Mouse (Mus musculus): ENCODE measurements at regions not wholly inside any gene's neighbourhood (a gene's known extent, or its start where the extent isn't known, plus 50 kb on each side); places are given as distances from the start of the nearest gene placed in this dataset.

DNA sequence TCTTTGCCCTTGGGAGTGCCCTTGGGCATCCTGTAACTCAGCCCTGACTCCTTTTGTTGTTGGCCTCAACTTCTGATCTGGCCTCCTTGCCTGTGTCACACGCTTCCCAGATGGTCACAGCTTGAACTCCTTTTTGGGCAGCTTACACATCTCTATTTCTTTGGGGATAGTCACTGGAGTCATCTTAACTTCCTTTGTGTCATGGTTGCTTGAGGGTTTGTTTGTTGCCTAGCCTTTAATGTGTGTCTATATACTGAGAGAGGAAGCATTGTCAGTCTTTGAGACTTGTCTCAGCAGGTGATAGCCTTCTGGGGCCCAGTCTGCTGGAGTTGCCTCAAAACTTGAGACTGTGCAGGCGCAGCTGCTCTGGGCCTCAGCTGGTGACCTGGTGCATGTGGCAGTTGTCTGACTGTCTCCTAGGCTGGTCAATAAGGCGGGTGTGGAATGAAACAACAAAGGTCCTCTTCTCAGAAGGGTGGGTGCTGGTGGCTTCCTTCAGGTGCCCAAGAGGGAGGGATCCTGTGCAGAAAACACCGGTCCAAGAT is 157.5 kb downstream of the Tpra1 start:
- DNase-seq: peak; percentile 38

DNA sequence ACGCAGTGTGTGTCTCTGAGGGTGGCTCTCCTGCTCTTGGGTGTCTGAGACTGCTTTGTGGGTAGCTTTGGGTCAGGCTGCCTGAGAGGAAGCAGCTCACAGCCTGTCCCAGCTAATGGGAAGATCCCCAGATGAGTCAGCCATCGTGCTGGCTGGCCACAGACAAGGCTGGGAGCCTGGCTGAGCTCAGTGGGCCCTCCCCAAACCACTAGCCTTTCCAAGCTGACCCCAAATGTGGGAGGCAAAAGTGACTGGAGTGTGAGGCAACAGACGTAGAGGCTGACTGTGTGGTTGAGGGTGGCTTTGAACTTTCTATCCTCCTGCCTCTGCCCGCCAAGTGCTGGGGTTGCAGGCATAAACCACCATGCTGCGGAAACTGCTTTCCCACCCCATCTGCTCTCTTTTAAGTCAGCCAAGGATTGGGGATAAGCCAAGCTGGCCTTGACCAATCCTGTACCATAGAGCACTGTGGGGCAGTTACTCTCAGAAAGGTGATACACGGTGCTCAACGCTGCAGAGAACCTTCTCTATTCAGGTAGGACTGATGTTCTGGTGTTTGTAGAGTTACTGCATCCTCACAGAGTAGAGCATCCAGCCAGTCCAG is 163.0 kb downstream of the Tpra1 start:
- DNase-seq: no peak

DNA sequence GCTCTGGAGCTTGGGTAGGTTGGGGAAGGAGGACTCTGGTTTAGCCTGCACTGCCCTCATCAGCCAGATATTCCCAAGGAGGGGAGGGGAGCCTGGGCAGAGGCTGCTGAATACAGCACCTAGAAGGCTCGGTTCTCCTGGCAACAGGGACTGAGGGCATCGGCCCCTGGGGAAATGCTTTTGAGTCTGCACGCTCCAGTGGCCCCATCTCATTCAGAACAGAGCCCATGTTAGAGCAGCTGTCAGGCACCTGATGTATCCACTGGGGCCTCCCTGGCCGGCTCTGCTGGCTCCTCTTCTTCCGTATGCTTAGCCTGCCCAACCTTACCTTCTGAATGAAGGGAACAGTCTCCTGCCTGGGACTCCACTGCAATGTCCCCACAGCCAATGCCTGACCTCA is 164.5 kb downstream of the Tpra1 start:
- DNase-seq: no peak

DNA sequence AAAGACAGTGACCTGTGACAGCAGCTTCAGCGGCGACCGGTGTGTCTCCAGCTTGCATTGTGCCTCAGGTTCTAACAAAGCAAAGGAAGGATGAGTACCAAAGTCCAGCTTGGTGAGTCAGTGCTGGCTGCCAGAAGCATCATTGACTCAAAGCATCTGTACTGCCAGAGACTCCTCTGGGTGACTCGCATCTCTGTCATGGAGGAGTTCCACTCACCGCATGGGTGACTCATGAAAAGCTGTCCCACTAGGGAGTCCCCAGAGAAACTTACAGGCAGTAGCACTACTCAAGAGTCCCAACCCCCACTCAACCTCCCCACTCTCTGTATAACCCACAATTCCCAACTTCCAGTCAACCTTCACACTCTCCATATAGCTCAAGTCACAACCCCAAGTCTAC is 166.2 kb downstream of the Tpra1 start:
- no peak for DNase-seq

DNA sequence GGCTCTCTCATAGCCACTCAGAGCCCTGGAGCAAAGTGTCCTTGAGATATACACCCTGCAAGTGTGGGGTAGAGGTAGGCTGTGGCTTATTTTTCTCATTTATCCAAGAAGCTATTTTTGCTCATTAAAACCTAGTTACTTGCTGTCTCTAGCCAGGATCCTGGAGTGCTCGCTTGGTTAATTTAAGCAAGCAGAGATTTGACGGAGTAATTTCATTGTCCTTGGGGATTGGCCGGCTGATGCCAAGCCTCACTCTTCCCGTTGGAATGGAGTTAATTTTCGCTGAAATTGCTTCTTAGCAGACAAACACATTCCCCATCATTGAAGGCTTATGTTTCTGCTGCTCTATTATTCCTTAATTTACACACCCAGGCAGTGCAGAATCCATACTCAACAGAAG is 167.1 kb downstream of the Tpra1 start:
- DNase-seq: no peak

DNA sequence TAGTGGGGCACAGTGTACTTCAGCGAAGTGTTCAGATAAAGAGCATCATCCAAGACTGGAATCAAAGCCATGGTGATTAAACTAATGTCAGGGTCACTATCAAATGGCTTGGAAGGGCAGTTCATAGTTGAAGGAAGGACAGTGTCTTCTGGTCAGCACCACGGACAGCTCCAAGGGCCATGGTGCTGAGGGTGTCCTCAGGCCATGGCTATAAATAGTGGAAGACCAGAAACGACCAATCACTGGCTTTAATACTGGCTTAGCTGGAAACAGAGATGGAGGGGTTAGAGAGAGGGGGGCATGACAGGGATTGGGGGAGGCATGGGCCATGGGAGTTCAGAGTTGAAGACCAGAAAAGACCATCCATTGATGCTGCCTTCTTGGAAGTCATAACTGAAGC is 168.0 kb downstream of the Tpra1 start:
- DNase-seq: peak; percentile 55

DNA sequence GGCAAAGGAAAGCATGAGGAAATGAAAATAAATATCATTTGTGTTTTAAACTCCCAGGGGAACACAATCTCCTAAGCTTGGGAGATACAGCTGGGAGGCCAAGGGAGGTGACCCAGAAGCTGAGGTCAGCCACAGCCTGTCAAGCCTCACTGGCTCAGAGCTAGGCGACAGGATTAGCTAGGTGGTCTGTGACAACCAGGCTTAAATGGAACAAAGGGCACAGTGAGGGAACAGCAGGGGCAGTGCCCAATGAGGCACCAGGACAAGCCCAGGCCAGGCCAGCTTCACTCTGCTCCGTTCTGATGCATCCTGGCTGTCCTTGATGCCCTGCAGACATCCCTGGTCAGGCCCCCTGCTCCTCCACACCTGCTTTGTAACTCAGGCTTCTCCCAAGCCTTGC is 169.7 kb downstream of the Tpra1 start:
- no peak for DNase-seq

DNA sequence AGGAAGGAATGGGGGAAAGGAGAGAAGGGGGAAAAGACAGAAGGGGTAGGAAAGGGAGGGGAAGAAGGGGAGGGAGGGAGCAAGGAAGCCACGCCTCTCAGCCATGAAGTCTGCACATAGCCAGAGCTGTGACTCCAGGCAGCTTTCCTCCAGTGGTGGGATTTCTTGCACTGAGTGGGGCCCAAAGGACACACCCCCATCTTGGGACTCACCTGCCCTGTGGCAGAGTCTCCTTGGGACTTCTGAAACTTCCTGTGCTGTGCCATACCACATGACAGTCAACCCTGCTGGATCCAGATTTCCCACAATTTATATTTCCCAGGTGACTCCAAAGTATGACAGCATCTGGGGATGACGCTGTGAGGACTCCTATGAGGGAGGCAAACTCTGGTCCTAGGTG is 170.5 kb downstream of the Tpra1 start:
- DNase-seq: no peak

DNA sequence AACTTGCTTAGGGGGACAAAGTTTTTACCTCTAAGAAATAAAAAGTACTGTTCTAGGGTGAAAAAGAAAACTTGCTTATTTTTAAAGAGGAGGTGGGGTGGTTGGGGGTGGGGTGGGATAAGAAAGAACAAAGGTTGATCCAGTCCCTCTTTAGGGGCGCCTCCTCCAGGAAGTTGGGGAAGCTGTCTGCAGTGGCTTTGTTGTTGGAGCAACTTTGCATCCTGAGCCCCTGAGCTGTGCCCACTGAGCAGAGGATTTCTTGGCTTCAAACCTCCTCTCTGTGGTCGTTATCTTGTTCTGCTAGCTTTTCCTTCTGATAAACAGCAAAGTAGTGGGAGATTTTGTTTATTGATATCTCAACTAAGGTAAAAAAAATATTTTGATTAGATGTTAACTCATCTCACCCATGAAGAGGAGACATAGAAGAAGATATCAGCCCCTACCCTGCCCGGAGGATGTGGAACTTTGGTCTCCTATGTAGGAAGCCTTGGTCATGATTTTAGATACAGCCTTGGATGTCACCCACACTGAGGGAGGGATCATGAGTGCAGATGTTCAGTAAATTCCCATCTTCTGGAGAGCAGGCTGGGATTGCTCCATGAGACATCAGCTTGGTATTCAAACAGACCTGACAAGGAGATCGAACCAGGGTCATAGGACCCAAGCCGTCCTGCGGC is 179.7 kb downstream of the Tpra1 start:
- no peak for DNase-seq

DNA sequence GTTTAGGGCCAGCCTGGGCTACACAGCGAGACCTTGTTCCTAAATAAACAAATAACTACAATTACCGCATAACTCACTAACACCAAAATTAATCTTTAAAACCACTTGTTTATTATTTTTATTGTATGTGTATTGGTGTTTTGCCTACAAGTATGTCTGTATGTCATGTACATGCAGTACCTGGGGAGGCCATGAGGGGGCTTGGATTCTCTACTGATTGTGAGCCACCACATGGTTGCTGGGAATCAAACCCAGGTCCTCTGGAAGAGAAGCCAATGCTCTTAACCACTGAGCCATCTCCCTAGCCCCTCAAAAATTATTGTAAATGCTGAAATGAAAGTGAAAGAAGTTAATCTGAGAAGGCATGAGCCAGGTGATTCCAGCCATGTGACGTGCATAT is 182.4 kb downstream of the Tpra1 start:
- DNase-seq: peak; percentile 57

DNA sequence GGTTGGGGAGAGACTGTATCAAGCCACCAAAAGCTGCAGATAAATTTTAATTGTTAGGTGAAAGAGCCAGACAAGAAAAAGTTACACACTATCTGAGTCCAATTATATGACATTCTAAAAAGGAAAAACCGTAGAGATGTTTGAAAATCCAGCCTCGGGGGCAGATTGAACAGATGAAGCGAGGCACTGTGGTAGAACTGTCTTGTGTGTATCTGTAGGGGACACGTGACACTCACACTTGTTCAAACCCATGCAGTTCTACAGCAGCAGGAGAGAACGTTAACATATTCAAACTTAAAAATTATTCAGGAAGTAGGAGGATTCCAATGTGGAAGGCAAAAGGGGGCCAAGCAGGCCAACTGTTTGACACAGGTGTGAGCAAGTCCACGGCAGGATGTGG is 183.1 kb downstream of the Tpra1 start:
- no peak for DNase-seq

DNA sequence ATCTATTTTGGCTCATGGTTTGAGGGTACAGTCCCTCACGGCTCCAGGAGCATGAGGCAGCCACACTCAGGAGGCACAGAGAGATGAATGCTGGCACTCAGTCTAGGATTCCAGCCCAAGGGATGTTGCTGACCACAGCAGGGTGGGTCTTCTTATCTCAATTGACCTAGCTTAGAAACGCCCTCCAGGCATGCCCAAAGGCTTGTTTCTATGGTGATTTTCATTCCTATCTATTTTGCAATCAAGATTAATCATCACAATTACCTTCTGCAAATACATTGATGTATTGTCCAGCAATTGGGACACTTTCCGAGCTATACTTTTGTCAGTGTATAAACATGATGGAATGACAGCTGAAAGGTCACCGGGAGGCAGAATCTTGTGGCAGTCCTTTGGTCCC is 185.6 kb downstream of the Tpra1 start:
- no peak for DNase-seq

DNA sequence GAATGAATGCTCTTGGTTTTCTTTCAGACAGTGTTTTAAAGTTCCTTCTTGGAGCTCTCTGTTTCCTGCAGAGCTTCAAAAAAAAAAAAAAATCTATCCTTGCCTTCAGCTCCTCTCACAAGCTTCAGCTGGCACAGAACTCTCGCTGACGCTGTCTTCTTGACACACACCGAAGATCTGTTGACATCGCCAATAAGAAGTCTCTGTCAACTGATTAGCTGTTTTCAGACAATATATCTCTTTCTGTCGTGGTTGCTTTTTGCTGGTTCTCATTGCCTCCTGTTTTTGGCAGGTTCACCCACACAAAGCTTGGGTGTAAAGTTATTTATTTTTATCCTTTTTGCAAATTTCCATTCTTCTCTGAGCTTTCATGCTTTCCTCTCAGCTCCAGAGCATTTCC is 188.0 kb downstream of the Tpra1 start:
- DNase-seq: no peak

DNA sequence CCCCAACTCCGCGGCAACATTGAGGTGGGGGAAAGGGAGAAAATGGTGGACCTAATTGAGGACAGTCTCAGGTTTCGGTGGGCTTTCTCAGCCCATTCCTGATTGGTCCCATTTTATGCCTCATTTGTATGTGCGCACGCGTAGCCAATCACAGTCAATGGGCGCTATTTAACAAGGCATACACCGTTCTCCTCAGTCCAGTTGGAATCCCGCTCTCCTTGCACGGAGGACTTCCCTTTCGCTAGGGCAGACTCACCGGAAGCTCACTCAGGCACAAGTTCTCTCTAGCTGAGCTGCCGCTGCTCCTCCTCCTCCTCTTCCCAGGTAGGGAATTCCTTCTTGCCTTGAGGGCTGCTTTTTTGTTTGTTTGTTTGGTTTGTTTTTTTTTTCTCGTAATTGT is 193.9 kb downstream of the Tpra1 start:
- no peak for DNase-seq

DNA sequence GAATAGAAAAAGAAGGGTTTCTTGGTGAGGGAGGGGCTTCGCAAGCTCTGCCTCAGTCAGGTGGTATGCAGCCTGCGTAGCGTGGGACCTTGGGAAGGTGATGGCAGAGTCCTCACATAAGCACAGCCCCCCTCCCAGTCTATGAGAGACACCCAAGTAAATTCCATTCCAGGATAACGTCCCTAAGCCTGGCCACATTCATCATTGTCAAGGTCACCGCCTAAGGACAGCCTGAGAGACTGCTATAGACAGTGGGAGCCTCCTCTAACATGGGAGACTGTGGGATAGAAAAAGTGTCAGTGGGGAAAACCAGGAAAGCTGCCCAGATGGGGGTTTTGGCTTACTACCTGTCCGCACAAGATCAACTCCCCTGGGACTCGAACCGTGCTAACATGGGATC is 195.5 kb downstream of the Tpra1 start:
- no peak for DNase-seq

DNA sequence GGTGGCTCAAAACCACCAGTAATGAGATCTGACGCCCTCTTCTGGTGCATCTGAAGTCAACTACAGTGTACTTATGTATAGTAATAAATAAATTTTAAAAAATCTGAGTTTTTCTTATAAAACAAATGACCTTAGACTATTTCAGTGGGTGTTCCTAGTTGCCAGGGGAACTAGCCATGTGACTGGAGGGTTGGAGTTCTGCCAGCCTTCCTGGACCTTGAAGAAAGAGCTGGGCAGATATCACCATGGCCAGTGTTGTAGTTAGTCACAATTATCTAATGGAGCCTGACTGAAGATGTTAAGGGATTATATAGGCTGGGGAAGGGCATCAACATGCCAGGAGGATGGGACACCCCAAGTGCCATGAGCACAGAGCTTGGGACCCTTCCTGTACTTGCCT is 217.2 kb downstream of the Tpra1 start:
- DNase-seq: no peak

DNA sequence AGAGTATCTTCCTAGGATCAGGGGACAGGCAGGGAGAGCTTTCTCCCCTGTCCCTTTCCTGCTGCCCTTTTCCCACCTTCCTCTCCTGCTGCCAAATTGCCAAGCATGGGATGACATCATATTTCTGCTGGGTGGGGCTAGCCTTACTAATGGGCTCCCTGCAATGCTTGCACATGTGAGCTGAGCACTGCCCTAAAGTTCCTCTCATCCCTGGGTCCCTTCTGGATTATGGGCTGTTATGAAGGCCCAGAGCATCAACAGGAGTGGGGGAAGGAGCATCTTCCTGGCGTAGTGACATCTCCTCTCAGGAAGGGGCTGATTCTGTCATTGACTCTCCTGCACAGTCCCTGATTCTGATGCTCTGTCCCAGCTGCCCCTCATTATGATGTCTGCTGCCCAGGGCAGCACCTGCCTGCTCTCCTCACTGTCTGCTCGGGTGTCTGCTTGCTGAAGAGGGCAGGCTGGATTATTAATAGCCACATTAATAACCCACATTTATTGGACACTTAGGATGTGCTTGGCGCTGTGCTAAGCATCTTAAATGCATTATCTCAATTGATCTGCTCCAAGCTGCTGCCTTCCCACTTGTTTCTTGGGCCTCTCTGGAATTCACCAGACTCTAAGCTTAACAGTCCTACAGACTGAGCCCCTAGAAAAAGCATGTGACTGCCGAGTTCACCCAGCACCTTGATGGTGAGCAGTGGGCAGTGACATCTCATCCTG is 219.1 kb downstream of the Tpra1 start:
- DNase-seq: no peak

DNA sequence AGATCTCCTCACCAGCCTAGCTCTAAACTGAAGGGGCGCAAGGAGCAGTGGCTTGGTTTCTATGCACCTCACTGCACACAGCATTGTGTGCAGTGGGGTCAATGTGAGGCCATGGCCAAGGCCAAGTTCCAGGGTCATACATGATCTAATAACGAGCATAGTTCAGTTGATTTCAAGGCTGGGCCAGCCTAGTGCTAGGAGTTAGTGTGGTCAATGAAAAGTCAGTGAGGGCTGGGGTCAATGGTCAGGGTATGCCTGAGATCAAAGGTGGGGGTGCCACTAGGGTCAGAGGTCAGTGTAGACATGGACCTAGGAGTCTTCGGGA is 219.7 kb downstream of the Tpra1 start:
- no peak for DNase-seq

DNA sequence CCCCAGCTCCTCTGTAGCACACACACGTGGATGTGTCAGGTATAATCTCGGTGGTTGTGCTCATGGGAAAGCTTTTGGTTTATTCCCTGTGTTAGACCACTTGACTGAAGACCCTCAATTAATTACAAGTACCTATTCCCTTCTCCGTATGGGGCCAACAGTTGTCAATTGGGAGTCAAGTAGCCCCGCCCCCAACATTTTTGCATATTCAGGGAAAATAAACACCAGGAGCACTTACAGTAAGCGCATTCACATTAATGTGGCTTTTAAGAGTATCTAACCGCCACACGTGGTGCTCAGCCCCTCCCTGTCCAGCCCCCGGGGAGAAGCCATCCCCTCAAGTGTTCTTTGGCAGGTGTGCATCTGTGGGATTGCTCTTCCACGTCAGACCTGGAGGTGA is 223.9 kb downstream of the Tpra1 start:
- DNase-seq: no peak

DNA sequence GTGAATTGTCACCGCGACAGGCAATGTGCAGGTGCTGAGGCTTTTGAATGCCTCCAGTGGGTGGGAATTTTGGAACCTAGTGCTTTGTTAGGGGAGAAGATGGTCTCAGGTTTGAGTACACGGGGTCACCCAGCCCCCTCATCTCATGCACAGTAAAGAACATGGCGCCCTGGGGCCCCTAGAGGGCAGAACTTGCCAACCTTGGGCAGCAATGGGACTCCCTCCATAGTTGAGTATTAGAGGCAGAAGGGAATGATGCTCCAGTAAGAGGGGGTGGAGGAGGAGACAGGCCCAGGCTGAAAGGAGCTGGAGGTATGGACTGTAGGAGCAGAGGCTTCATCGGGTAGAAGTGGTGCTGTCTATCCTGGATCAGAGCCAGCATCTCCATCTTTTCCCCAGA is 226.1 kb downstream of the Tpra1 start:
- DNase-seq: peak; percentile 34

DNA sequence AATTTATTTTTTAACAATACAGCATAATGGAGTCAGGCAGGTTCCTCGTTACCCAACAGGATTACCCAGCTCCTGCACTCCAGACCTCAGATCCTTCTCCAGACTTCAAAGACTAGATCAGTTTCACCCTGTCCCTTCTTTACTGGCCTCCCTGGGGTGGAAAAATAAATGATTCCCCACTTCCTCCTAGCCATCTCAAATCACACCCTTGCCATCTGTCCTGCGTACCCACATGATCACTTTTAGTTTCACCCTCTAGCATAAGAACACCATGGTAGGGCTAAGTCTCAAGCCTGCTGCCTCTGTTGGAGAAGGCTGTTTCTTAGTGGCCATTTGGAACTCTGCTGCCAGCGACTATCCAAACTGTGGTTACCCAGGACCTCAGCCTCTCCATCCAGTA is 222.0 kb downstream of the Plxna1 start:
- DNase-seq: no peak

DNA sequence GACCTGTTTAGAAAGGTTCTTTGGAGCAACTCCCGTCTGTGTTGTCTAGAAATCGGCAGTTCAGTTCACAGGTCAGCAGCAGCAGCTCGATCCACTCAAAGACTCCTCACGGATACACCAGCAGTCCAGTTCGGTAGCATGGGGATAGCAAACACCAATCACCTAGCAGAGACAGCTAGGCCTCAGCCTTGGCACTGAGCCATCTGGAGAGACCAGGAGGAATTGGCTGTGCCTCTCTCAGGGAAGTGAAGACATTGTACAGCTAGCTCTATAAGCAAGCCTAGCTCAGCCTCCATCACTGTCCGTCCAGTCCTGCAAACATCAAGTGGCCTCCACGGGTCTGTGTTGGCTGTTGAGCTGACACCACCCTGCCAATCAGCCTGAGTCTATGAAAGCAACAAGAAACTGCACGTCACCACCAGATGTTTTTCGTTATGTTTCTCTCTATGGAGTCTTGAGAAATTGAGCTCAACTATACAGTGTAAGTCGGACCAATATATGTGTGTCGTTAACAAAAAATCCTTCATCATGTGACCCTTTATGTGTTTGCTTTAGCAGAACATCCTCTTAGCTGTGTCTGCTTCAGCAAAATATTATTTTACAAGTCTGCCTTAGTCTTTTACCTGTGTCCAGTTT is 209.3 kb downstream of the Plxna1 start:
- no peak for DNase-seq

DNA sequence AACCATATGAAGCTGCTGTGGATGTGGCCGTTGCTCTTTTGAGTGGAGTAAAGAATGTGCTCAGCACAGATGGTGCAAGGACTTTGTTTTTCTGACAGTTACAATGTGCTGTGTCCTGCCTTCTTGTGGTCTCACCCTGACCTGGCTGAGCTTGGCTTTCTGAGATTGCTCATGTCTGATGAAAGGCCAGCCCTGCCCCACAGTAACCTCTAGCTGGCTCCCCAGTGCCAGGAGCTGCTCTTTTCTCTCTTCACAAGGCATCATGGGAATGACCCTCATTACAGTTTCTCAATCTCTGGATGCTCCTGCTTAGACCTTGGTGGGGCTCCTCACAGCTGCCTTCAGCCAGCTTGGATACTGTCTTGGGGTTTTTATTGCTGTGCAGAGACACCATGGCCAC is 204.9 kb downstream of the Plxna1 start:
- no peak for DNase-seq

DNA sequence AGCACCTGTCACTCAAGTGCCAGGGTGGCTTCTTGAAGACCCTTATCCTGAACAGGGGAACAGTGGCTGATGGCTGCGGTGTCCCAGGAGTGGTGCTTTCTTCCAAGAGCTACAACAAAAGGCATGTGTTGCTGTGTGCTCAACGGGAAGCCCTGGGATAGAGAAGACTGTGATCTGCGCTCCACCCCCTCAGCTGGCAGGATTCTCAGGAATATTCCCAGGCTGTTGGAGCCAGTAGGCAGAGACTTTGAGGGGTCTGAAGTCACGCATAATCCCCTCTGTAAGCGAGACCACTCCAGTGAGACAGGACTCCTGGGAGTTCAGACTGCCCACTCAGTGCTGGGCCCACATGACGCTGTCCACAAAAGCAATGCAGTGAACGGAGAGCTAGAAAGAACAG is 202.4 kb downstream of the Plxna1 start:
- no peak for DNase-seq
